Mouse (Mus musculus) v-Abl transformed pro-B cells (cell line): ENCODE results near the gene Sec16b.

Source experiments
- in situ Hi-C, 2 experiments: fragments of 400-800 bp; cut with MboI; formaldehyde crosslinking; loops; one replicate each; pipeline ENCODE4 v1.15.1; 2025; ENCODE audit not compliant: unreplicated experiment in 2 of 2

Gene Sec16b

DNA sequence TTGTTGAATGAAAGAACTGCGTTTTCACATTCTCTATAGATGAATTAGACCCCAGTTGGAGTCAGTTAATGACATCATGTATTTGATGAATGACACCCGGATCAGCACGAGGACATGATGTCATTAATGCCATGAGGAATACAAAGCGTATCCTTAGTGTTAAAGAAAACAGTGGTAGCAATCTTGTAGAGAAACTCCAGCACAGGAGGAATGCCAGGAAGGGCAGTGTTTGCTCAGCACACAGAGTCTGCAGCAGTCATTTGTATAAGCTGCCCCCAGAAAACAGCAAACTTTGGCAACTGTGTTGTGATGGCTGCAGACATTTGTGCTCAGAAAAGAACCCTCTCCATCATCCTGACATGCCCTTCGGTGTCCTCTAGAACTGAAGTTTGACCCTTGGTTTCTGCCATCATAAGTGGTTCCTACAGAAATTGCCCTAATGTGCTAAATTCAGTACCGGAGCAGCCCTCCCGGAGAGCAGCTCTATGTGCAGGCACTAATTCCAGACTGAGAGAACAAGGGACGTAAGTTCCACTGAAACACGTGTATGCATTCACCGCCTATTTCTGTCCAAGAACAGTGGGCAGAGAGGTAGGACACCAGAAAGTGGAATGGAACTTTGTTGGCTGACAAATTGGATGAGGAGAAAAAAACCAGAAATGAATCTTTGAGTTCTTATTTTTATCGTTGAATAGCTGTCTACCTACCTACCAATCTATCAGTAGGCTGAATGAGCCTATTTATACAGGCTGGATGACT is 6.3 kb downstream of the Sec16b start:
- in situ Hi-C loops: no loop called here

DNA sequence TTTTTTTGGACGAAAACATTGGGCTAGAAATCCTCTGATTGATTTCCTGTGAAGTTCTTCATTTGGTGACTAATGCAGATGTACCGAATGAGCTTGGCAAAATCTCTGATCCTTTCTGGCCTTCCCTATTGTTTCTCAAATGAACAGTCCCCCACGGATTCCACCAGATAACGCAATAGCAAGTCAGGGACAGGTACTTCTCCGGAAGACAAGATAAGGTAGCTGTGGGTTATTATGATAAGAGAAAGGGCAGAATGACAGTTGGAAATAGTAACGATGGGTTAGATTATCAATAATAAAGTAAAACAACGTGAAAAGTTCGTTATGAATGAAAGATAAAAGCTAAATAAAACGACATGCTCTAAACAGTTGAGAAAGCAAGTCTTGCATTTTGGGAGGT is 7.0 kb downstream of the Sec16b start:
- in situ Hi-C loops: no loop called here

DNA sequence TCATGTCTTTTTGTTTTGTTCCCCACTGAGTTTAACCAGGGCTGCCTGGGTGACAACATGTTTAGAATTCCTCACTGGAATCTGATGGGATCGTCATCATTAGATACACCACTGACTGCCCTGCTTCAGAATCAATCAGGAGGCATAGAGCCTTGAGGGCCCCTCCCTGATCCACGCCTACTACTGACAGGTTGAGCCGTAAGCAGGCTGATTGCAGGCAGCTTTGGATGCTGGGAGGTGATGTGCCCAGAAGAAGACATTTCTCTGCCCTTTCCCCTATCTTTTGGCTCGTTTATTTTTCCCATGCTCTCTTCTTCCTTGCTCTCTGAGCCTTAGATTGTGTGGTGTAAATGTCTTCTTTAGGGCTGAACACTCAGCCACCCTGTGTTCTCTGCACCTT is 7.8 kb downstream of the Sec16b start:
- in situ Hi-C loops: no loop called here

DNA sequence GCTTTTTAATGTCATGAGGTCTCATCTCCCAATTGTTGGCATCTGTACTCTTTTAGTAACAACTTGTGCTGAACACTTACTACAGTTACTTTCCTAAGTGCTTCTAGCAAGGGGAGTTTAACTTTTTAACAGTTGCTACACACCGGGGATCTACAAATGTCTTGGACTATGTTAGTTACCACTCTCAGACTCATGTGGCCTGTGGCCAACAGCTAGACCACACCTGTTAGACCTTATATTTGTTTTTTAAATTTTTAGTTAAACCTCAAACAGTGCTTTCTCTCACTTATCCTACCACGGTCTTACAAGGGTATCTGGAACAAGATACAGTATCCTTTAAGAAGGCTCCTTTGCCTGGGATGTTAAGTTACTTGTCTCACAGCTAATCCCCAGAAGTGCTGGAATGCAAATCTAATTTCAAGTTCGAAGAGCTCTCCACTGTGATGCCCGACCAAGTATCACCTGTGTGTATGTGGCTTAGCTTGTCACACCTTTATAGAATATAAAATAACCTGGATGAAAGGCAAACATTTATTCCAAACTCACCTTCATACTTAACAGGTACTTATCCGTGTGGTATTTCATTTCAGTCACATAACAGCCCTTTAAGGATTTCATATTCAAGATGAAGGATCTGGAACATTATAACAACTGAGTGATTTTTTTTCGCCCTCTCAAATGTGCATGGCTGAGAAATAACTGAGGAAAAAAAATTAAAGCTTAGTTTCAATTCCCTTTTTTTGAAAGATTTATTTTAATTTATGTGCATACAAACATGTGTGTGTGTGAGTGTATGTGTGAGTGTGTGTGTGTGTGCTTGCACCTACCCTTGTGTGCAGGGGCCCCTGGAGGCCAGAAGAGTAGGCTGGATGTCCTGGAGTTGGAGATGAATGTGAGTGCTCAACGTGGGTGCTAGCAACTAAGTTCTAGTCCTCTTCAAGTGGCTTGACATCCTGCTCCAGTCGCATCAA is 10.6 kb downstream of the Sec16b start:
- in situ Hi-C loops: no loop called here

DNA sequence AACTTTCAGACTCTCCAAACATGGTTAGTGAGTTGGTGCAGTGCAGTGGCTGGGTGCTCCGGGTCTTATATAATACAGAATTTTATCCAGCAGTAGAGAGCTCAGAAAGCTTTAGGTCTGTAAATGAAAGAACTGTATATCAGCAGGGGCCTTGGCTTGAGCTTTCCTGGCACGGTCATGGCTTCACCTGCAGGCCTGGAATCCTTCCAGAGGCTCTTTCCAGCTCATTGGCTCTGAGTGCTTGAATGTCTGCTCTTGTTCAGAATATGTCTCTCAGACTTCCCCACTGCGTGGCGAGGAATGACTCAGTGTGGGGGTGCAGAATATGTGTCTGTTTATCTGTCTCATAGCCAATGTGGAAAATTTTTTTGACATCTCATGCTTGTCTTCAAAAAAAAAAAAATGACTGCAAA is 11.6 kb downstream of the Sec16b start:
- in situ Hi-C loops: no loop called here

DNA sequence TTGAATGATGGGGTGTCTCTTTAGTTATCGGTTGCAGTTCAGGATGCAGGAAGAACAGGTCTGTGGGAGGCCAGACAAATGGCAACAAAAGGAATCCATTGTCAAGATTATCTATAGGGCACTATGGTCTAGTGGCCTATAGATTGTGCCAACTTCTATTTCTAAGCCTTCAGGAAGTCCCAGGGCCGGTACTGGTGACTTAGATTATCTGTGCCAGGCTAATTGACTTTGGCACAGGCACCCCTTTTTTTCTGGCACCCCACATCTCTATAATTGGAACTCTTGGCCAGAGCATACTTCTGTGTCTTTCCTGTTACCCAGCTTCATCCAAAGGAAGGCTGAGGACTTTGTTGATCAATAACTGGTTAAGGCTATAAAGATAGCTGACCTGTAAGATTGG is 12.9 kb downstream of the Sec16b start:
- in situ Hi-C loops: no loop called here

DNA sequence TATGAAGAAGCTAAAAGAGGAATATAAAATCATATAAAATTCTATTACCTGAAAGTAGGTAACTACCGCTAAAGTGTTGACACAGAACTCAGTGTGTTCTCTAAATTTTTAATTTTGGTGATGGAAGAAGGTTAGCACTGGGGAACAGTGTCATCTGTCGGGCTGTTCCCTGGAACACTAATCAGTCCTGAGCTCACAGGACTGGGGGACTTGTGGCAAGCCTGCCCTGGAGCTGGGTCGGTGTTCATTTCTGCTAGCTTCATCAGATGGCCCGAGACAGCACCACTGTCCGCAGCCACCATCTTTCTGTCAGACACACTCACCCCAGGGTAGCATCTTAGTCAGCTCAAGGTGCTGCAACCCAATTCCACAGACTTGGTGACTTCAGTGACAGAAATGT is 15.8 kb downstream of the Sec16b start:
- in situ Hi-C loops: no loop called here

DNA sequence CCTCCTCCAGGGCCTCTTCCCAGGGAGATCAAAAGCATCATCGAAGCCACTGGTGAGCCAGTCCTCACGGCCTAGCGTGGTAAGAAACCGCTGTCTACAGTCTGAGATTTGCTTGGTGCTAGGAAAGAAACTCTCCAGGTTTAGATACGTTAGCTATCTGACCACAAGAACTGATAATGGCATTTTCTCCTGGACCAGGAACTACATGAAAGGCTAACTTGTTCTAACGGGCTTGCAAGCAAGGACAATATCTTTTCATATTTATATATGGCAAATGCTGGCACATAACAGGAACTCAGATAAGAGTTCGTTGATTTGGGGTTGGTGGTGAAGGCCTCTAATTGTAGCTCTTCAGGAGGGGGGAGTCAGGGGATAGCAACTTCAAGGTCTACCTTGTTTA is 18.2 kb downstream of the Sec16b start:
- in situ Hi-C loops: loop anchor here (25.0 kb wide), 2 partner anchors 662 to 787 kb away; no protein-coding TSS in a partner anchor

DNA sequence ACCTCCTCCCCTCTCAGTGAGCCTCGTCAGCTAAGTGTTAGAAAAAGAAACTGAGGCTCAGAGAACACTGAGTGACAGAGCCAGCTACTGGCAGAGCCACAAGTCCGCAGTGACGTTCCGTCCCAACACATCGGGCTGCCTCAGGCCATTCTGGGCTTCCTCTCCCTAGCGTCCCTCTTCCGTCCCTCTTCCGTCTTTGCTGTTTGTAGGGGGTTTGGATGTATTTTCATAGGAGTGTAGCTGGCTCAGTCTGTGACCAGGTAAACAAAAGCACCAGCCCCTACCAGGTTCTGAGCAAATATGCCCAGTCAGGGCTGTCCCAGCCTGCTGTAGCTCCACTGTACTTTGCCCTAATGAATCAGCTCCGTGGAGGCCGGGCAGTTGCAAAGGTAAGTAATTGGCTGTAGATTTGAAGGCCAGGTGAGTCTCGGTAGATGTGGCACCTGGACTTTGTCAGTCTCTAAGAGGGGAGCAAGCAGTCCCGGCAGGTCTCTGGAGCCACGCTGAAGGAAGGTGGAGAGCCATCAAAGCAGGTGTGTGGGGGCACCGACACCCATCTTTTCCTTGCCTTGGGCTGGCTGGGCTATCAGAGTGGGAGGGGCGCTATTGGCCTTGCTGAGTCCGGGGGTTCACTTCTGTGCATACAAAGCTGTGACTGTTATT is 19.3 kb downstream of the Sec16b start:
- in situ Hi-C loops: loop anchor here (25.0 kb wide), 2 partner anchors 664 to 789 kb away; no protein-coding TSS in a partner anchor

DNA sequence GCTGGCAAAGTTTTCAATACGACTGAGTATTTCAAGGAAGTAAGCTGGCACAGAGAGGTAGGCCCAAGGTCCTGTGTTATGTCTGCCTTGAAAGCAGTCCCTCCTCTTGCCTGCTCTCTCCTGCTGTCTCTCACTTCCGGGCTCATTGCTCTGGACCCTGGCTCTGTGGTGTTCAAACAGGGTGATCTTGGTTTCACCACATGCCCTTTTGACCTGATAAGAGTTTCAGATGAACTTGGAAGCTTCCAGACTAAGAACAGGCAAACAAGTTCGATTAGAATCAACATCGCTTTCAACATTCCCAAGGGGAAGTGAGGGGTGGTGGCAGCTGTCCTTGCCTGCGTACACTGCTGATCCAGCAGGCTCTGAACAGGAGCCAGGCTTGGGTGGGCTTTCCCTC is 20.1 kb downstream of the Sec16b start:
- in situ Hi-C loops: loop anchor here (25.0 kb wide), 2 partner anchors 664 to 789 kb away; no protein-coding TSS in a partner anchor

DNA sequence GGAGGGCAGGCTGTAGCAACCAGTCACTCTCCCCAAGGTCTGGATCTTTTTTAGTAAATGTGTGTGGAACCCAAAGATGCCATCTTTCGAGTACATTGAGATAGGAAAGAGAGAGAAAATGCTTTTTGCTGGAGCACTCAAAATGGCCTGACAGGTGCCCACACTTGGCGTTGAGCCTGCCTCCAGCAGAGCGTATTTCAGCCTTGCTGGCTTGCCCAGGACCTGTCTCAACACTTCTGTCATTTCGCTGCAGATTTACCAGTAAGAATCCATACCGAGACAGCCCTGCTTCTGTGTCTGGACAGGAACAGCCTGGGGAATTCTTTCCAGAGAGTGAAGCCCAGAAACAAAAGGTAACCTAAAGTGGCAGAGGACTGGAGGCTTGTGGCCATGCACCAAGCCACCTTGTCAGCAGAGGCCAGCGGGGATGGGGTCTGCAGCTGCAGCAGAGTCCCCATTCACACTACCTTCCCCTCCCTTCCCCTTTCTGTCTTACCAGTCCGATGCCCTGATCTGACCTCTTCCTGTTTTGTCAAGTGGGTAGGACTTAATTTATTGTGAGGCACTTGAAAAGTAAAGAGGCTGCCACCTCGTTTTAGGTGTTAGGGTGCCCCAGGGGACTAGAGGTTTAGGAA is 26.4 kb downstream of the Sec16b start:
- in situ Hi-C loops: loop anchor here (5.0 to 25.0 kb wide), 3 partner anchors 671 to 796 kb away; no protein-coding TSS in a partner anchor

DNA sequence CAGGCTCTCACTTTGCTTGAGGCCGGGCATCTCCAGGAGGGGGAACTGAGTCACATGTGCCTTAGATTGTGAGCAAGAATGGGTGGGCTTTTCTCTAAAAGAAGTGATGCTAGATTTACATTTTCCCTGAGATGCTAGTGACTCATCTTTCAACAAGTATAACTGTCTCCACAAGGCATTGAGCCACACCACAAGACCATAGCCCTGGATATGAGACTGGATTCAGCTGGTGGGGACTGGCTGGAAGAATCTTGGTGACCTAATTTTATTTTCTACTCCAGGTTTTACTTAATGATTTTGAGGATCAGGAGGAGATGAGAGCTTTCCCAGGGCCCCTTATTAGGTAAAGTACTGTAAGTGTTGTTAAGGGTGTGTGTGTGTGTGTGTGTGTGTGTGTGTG is 29.0 kb downstream of the Sec16b start:
- in situ Hi-C loops: loop anchor here (5.0 to 25.0 kb wide), 3 partner anchors 453 to 798 kb away; no protein-coding TSS in a partner anchor

DNA sequence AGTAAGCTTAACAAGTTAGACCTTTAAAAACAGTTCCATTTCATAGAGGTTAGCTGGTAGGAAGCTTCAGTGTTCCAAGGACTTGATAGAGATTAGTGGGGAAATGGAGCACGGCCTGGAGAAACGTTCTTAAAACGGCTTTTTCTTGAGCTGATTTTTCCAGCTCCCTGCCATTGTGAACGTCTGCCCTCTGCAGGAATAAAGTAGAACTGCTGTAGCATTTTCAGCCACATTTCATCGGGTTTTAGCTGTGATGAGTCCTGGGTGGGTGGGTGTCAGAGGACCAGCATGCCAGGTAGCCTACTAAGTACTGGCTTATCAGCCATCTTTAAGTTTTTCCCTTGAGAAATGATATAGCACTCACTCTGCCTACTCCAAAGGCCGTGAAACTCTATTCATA is 29.9 kb downstream of the Sec16b start:
- in situ Hi-C loops: loop anchor here (5.0 to 25.0 kb wide), 3 partner anchors 454 to 799 kb away; no protein-coding TSS in a partner anchor

DNA sequence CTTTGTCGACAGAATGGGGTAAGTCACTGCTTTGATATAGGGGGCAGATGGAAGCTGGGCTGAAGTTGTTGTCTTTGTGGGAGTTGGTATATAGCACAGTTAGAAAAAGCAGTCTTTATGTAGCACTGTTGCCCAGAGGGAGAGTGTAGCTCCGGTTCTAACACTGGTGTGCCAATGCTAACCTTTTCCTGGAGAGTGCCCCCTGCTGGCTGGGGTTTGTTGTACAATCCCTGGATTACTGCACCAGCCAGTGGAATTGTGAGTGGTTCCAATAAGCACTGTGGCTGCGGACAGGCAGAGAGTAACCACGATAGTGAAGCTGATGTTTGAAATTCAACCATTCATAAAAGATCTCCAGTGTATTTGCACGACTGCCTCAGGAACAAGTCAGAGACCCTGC is 31.1 kb downstream of the Sec16b start:
- in situ Hi-C loops: loop anchor here (5.0 to 25.0 kb wide), 3 partner anchors 455 to 800 kb away; no protein-coding TSS in a partner anchor

DNA sequence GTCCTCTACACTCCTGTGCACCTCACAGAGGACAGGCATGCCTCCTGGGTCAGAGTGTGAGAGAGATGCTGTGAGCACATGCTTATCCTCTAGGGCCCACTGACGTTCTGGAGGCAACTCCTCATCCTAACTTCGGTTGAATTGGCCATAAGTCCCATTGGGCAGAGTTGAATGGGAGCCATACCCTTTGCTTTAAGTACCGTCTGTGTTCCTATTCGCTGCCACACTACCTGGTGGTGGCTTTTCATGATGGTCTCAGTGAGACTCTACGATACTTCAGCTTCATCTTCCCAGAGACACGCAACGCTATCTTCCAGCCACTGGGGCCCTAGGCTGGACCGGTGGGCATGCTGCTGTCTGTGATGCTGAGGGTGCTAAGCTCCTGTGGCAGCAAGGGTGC is 38.5 kb downstream of the Sec16b start:
- in situ Hi-C loops: loop anchor here (25.0 kb wide), 2 partner anchors 683 to 808 kb away; no protein-coding TSS in a partner anchor

DNA sequence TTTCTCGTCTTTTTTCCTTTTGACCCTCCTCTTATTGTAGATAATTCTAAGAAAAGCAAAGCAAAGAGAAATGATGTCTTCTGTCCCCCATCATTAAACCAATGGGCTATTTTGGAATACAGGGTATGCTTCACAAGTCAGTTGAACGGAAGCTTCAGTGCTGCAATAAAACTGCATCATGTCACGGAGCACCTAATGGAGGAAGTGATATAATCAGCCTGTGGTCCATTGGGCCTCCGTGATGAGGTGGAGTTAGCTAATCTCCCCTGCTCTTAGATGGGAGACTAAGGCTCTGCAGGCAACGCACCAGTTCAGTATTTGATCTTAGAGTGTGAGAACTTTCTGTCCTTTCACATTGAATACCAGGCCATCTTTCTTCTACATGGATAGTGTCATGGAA is 41.1 kb downstream of the Sec16b start:
- in situ Hi-C loops: loop anchor here (25.0 kb wide), 2 partner anchors 685 to 810 kb away; no protein-coding TSS in a partner anchor

DNA sequence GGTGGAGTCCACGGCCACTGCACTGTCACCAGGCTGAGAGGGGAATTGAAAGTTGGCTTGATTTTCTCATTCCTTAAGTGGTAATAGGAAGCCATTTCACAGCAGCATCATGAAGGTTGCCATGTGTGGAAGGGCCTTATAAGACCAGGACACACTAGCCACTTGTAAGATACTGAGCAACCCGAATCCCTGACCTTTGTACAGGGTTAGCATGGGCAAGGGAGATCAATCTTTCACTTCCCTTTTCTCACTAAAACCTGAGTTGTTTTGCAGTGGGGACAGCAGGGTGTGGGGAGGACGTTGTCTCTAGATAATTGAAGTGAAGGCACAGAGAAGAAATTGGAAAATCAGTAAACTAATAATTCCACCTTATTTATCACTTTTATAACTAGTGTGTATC is 43.2 kb downstream of the Sec16b start:
- in situ Hi-C loops: loop anchor here (5.0 to 25.0 kb wide), 5 partner anchors 687 to 1585 kb away; no protein-coding TSS in a partner anchor

DNA sequence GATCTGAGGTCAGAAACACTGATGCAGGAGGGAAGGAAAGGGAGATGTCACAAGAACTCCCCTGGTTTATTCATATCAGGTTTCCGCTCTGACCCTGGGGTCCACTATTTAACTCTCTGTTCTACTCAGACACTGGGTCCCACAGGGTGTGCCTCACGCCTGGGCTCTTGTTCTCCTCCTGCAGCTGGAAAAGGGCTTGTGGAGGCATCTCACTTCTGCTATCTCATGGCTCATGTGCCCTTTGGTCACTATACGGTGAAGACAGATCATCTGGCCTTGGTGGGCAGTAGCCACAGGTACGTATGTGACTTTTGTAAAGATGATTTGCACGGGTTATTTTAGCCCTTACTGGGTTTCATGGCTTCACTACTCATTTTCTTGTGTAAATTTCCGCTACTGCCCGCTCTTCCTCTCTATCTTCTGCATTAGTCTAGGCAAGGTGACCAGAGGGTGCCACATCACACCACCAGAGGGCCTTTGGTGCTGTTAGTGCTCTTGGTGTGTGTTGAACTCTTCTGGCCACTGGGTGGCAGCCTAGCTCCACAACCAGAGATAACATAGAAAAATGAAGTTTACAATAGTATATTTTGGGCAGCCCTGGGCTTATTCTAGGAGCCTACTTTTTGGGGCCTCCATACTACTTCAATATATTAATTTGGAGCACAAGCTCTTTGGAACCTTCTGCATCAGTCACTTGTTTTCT is 46.4 kb downstream of the Sec16b start:
- in situ Hi-C loops: loop anchor here in 1 of 2 experiments (5.0 to 10.0 kb wide), 3 partner anchors 1104 to 1582 kb away; no protein-coding TSS in a partner anchor

DNA sequence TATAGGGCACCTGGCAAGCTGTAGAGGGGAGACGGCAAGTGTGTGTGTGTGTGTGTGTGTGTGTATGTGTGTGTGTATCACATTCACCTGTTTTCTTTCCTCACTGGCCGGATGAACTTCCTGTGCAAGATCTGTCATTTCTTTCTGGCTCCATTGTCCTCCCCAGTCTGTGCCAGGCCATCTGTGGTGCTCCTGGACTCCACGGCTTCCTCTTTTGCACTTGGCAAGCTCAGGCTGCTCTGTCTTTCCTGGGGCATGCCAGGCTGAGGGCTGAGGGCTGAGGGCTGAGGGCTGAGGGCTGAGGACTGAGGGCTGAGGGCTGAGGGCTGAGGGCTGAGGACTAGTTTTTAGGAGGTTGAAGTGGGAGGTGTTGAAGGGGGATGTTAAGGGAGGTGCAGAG is 47.6 kb downstream of the Sec16b start:
- in situ Hi-C loops: loop anchor here in 1 of 2 experiments (5.0 to 10.0 kb wide), 3 partner anchors 1103 to 1581 kb away; no protein-coding TSS in a partner anchor
